Mouse (Mus musculus): ENCODE results near the gene Tln1. TPM values are rescaled to one million over a fixed set of nuclear protein-coding genes. Genes with fewer than 3 reads are reported as not detected.
"Not testable (repeated sequence)": the region's sequence is repeated elsewhere in the genome, so short reads cannot be mapped to it uniquely, and the experiment has no call there.

The Tln1 gene
- polyA plus RNA-seq, 1 experiment from 2014 or later = 87.2 TPM

- not testable (repeated sequence) for H3K9me3 ChIP-seq (ENCODE audit: control insufficient read depth, low read length); H3K27ac ChIP-seq (ENCODE audit: low read depth, low read length); H3K27me3 ChIP-seq (ENCODE audit: control insufficient read depth, insufficient read depth, low read length); H3K9ac ChIP-seq (ENCODE audit: low read depth, low read length); H3K4me1 ChIP-seq (ENCODE audit: control insufficient read depth, insufficient read depth, low read length); H3K36me3 ChIP-seq (ENCODE audit: control insufficient read depth, insufficient read depth, low read length); H3K4me2 ChIP-seq (replicated peaks; ENCODE audit: low read depth, low read length); ATAC-seq (ENCODE audit: low FRiP score, low TSS enrichment); H3K4me3 ChIP-seq (ENCODE audit: low read length)
- 85% methylated on average over 5 of the region's 5 CpGs for WGBS
These were observed 76.8 kb downstream of the Tln1 start for GRCm38 (mm10) chr4:43485666-43486065.

GRCm38 (mm10) chr4:43483535-43484091 is 78.9 kb downstream of the Tln1 start, which contains the start of gene Sit1:
Gene Sit1, minus strand, starts transcription at chr4:43483734.
- no peak for ATAC-seq (ENCODE audit: low FRiP score, low TSS enrichment)

GRCm38 (mm10) chr4:43482591-43482990 is 79.9 kb downstream of the Tln1 start:
- H3K27ac ChIP-seq (ENCODE audit: low read depth, low read length) = no peak overlapping the region
- no peak for ATAC-seq (ENCODE audit: low FRiP score, low TSS enrichment)
- peaks cover 3% of the 10 kb centered on the region; the same call in 1 of the 2 replicates for H3K4me1 ChIP-seq (ENCODE audit: control insufficient read depth, insufficient read depth, low read length)
- H3K9ac ChIP-seq (ENCODE audit: low read depth, low read length) = no peak overlapping the region
- no peaks in the 10 kb centered on the region for H3K36me3 ChIP-seq (ENCODE audit: control insufficient read depth, insufficient read depth, low read length)
- no peaks in the 10 kb centered on the region for H3K27me3 ChIP-seq (ENCODE audit: control insufficient read depth, insufficient read depth, low read length)
- no peak overlapping the region for H3K4me2 ChIP-seq (replicated peaks; ENCODE audit: low read depth, low read length)
- 67% methylated on average over 10 of the region's 10 CpGs for WGBS
- no peak overlapping the region for H3K4me3 ChIP-seq (ENCODE audit: low read length)
- no peaks in the 10 kb centered on the region for H3K9me3 ChIP-seq (ENCODE audit: control insufficient read depth, low read length)

More at GRCm38 (mm10) chr4:43483535-43484091, 78.9 kb downstream of the Tln1 start, which contains the start of gene Sit1:
- Histone ChIP-seq H3K4me1 (ENCODE audit: control insufficient read depth, insufficient read depth, low read length) (no peaks in the 10 kb centered on the region), H3K9me3 (ENCODE audit: control insufficient read depth, low read length) (no peaks in the 10 kb centered on the region), H3K4me2 (replicated peaks; ENCODE audit: low read depth, low read length) (no peak within 1 kb of the TSS), H3K9ac (ENCODE audit: low read depth, low read length) (no peak within 1 kb of the TSS), H3K36me3 (ENCODE audit: control insufficient read depth, insufficient read depth, low read length) (no peaks in the 10 kb centered on the region), H3K27me3 (ENCODE audit: control insufficient read depth, insufficient read depth, low read length) (no peaks in the 10 kb centered on the region), H3K27ac (ENCODE audit: low read depth, low read length) (no peak within 1 kb of the TSS), H3K4me3 (ENCODE audit: low read length) (no peak within 1 kb of the TSS)
- WGBS = 61% methylated on average over 12 of the region's 12 CpGs

GRCm38 (mm10) chr4:43481894-43482456 is 80.5 kb downstream of the Tln1 start:
- ATAC-seq (ENCODE audit: low FRiP score, low TSS enrichment) = no peak
- H3K4me2 ChIP-seq (replicated peaks; ENCODE audit: low read depth, low read length) = no peak overlapping the region
- H3K4me3 ChIP-seq (ENCODE audit: low read length) = no peak overlapping the region
- H3K9me3 ChIP-seq (ENCODE audit: control insufficient read depth, low read length) = no peaks in the 10 kb centered on the region
- H3K4me1 ChIP-seq (ENCODE audit: control insufficient read depth, insufficient read depth, low read length) = peaks cover 3% of the 10 kb centered on the region; the same call in 1 of the 2 replicates
- no peaks in the 10 kb centered on the region for H3K27me3 ChIP-seq (ENCODE audit: control insufficient read depth, insufficient read depth, low read length)
- no peaks in the 10 kb centered on the region for H3K36me3 ChIP-seq (ENCODE audit: control insufficient read depth, insufficient read depth, low read length)
- no peak overlapping the region for H3K9ac ChIP-seq (ENCODE audit: low read depth, low read length)
- no peak overlapping the region for H3K27ac ChIP-seq (ENCODE audit: low read depth, low read length)
- 72% methylated on average over 7 of the region's 7 CpGs for WGBS

Other genes with a start within 250 kb of the Tln1 start
- gene Rusc2, start 180.7 kb downstream of the Tln1 start, polyA plus RNA-seq (2014; fragmentation: Nextera tagmentation; extraction: Ambion mirVana) = 8.9 and 11.2 TPM in 2 replicates
- gene Fam166b, start 133.6 kb downstream of the Tln1 start, polyA plus RNA-seq (2014; fragmentation: Nextera tagmentation; extraction: Ambion mirVana) = 0.24 and 0.38 TPM in 2 replicates
- 11.4 and 14.9 TPM in 2 replicates for gene Tesk1, start 120.8 kb downstream of the Tln1 start, polyA plus RNA-seq (2014; fragmentation: Nextera tagmentation; extraction: Ambion mirVana)
- gene Cd72, start 108.1 kb downstream of the Tln1 start, polyA plus RNA-seq (2014; fragmentation: Nextera tagmentation; extraction: Ambion mirVana) = 5.1 and 5.2 TPM in 2 replicates
- not detected in 2 replicates for gene Sit1, start 79.0 kb downstream of the Tln1 start, polyA plus RNA-seq (2014; fragmentation: Nextera tagmentation; extraction: Ambion mirVana)
- gene Ccdc107, start 69.8 kb downstream of the Tln1 start, polyA plus RNA-seq (2014; fragmentation: Nextera tagmentation; extraction: Ambion mirVana) = 59.4 and 72.2 TPM in 2 replicates
- 36.4 and 38.2 TPM in 2 replicates for gene Arhgef39, start 63.0 kb downstream of the Tln1 start, polyA plus RNA-seq (2014; fragmentation: Nextera tagmentation; extraction: Ambion mirVana)
- 0.80 and 1.3 TPM in 2 replicates for gene Car9, start 55.7 kb downstream of the Tln1 start, polyA plus RNA-seq (2014; fragmentation: Nextera tagmentation; extraction: Ambion mirVana)
- 208 and 212 TPM in 2 replicates for gene Tpm2, start 38.9 kb downstream of the Tln1 start, polyA plus RNA-seq (2014; fragmentation: Nextera tagmentation; extraction: Ambion mirVana)
- 50.2 and 55.7 TPM in 2 replicates for gene Creb3, start 359 bp downstream of the Tln1 start, polyA plus RNA-seq (2014; fragmentation: Nextera tagmentation; extraction: Ambion mirVana)
- gene Rgp1, start 16.0 kb upstream of the Tln1 start, polyA plus RNA-seq (2014; fragmentation: Nextera tagmentation; extraction: Ambion mirVana) = 27.9 and 34.4 TPM in 2 replicates
- 13.1 and 17.9 TPM in 2 replicates for gene Gba2, start 16.2 kb upstream of the Tln1 start, polyA plus RNA-seq (2014; fragmentation: Nextera tagmentation; extraction: Ambion mirVana)
- 0.63 and 1.0 TPM in 2 replicates for gene Msmp, start 21.8 kb upstream of the Tln1 start, polyA plus RNA-seq (2014; fragmentation: Nextera tagmentation; extraction: Ambion mirVana)
- 6.0 and 11.1 TPM in 2 replicates for gene Npr2, start 69.2 kb upstream of the Tln1 start, polyA plus RNA-seq (2014; fragmentation: Nextera tagmentation; extraction: Ambion mirVana)
- 0.93 and 1.3 TPM in 2 replicates for gene Spag8, start 90.9 kb upstream of the Tln1 start, polyA plus RNA-seq (2014; fragmentation: Nextera tagmentation; extraction: Ambion mirVana)
- 107 and 136 TPM in 2 replicates for gene Hint2, start 93.8 kb upstream of the Tln1 start, polyA plus RNA-seq (2014; fragmentation: Nextera tagmentation; extraction: Ambion mirVana)
- 2.6 and 3.2 TPM in 2 replicates for gene Tmem8b, start 106.3 kb upstream of the Tln1 start, polyA plus RNA-seq (2014; fragmentation: Nextera tagmentation; extraction: Ambion mirVana)
- 2.6 and 3.7 TPM in 2 replicates for gene Fam221b, start 106.5 kb upstream of the Tln1 start, polyA plus RNA-seq (2014; fragmentation: Nextera tagmentation; extraction: Ambion mirVana)
- gene Olfr70, start 138.1 kb upstream of the Tln1 start, polyA plus RNA-seq (2014; fragmentation: Nextera tagmentation; extraction: Ambion mirVana) = not detected in 2 replicates
- gene Olfr71, start 147.6 kb upstream of the Tln1 start, polyA plus RNA-seq (2014; fragmentation: Nextera tagmentation; extraction: Ambion mirVana) = not detected in 2 replicates
- gene Hrct1, start 164.5 kb upstream of the Tln1 start, polyA plus RNA-seq (2014; fragmentation: Nextera tagmentation; extraction: Ambion mirVana) = 0.40 and 1.0 TPM in 2 replicates
- 0.04 and 0.14 TPM in 2 replicates for gene Spaar, start 167.3 kb upstream of the Tln1 start, polyA plus RNA-seq (2014; fragmentation: Nextera tagmentation; extraction: Ambion mirVana)
- gene Olfr159, start 208.3 kb upstream of the Tln1 start, polyA plus RNA-seq (2014; fragmentation: Nextera tagmentation; extraction: Ambion mirVana) = not detected in 2 replicates